Mouse (Mus musculus) limb, embryonic 11.5 days (tissue): ENCODE measurements at regions not wholly inside any gene's neighbourhood (a gene's known extent, or its start where the extent isn't known, plus 50 kb on each side); places are given as distances from the start of the nearest gene placed in this dataset.
"Not testable (repeated sequence)": the region's sequence is repeated elsewhere in the genome, so short reads cannot be mapped to it uniquely, and the experiment has no call there.

Source experiments
- ATAC-seq: fragments of 200-750 bp; cut with Nextera tagmentation; 2 replicates; pipeline ENCODE4 v1.8.0; 2017; ENCODE audit warnings: low read depth; ENCODE audit not compliant: insufficient number of reproducible peaks, low FRiP score, low TSS enrichment
- DNase-seq: peaks from one replicate; pipeline ENCODE4 v3.0.0-alpha.2; 2015; ENCODE audit warnings: low spot score
- H3K27ac ChIP-seq: fragments of 300-500 bp; sonication (generic); replicated peaks from 2 replicates; pipeline ENCODE4 v1.5.1; 2014; ENCODE audit warnings: low read depth, mild to moderate bottlenecking, low read length
- H3K27me3 ChIP-seq: fragments of 300-500 bp; sonication (generic); 2 replicates; pipeline ENCODE4 v1.6.1; 2014; ENCODE audit warnings: mild to moderate bottlenecking, low read length, mixed read lengths; ENCODE audit not compliant: control insufficient read depth, insufficient read depth
- H3K36me3 ChIP-seq: fragments of 300-500 bp; sonication (generic); 2 replicates; pipeline ENCODE4 v1.6.1; 2014; ENCODE audit warnings: mild to moderate bottlenecking, low read length, moderate library complexity, mixed read lengths; ENCODE audit not compliant: control insufficient read depth, insufficient read depth
- H3K4me1 ChIP-seq: fragments of 300-500 bp; sonication (generic); 2 replicates; pipeline ENCODE4 v1.6.1; 2014; ENCODE audit warnings: low read length, mixed read lengths; ENCODE audit not compliant: control insufficient read depth, insufficient read depth
- H3K4me2 ChIP-seq: fragments of 300-500 bp; sonication (generic); 2 replicates; pipeline ENCODE4 v1.6.1; 2014; ENCODE audit warnings: low read depth, mild to moderate bottlenecking, moderate library complexity; ENCODE audit not compliant: severe bottlenecking
- H3K4me3 ChIP-seq: fragments of 300-500 bp; sonication (generic); 2 replicates; pipeline ENCODE4 v1.5.1; 2014; ENCODE audit warnings: low read depth, low read length
- H3K9ac ChIP-seq: fragments of 300-500 bp; sonication (generic); 2 replicates; pipeline ENCODE4 v1.6.1; 2014; ENCODE audit warnings: mild to moderate bottlenecking, low read length
- H3K9me3 ChIP-seq: fragments of 300-500 bp; sonication (generic); 2 replicates; pipeline ENCODE4 v1.6.1; 2016; ENCODE audit warnings: low read length; ENCODE audit not compliant: control insufficient read depth
- WGBS: fragments of 180-500 bp; shearing (Covaris S2); extraction: QIAGEN DNeasy Blood & Tissue Kit; methylation state at CpG from one replicate; pipeline ENCODE4 v1.1.7; 2014; 5-methylcytosine and 5-hydroxymethylcytosine counted together

GRCm38 (mm10) chr12:93754505-93754904 is 1905.5 kb upstream of the Sel1l start:
- not testable (repeated sequence) for H3K9ac ChIP-seq, H3K36me3 ChIP-seq, H3K4me3 ChIP-seq, H3K27ac ChIP-seq, ATAC-seq, DNase-seq, H3K27me3 ChIP-seq, H3K4me2 ChIP-seq, H3K9me3 ChIP-seq, H3K4me1 ChIP-seq
- 85% methylated on average over 4 of the region's 4 CpGs for WGBS

GRCm38 (mm10) chr12:93748300-93748847 is 1899.4 kb upstream of the Sel1l start:
- Histone ChIP-seq H3K27ac (no peak overlapping the region), H3K9me3 (no peaks in the 10 kb centered on the region), H3K4me3 (no peak overlapping the region), H3K4me1 (no peaks in the 10 kb centered on the region), H3K4me2 (no peak overlapping the region), H3K36me3 (no peaks in the 10 kb centered on the region), H3K9ac (no peak overlapping the region), H3K27me3 (no peaks in the 10 kb centered on the region)
- DNase-seq (no peak), ATAC-seq (no peak)
- 82% methylated on average over 4 of the region's 4 CpGs for WGBS

GRCm38 (mm10) chr12:93718704-93719497 is 1869.9 kb upstream of the Sel1l start:
- Histone ChIP-seq H3K4me2 (no peak overlapping the region), H3K36me3 (no peaks in the 10 kb centered on the region), H3K27ac (no peak overlapping the region; the same call in 1 of the 2 replicates), H3K9me3 (no peaks in the 10 kb centered on the region), H3K4me3 (no peak overlapping the region), H3K9ac (no peak overlapping the region), H3K4me1 (no peaks in the 10 kb centered on the region), H3K27me3 (no peaks in the 10 kb centered on the region)
- WGBS, result 76% methylated on average over 2 of the region's 2 CpGs
- ATAC-seq, result no peak
- no peak for DNase-seq

- Histone ChIP-seq H3K4me3 (no peak overlapping the region), H3K27ac (no peak overlapping the region), H3K4me2 (no peak overlapping the region), H3K27me3 (no peaks in the 10 kb centered on the region), H3K9ac (no peak overlapping the region), H3K9me3 (no peaks in the 10 kb centered on the region), H3K4me1 (no peaks in the 10 kb centered on the region), H3K36me3 (no peaks in the 10 kb centered on the region)
- ATAC-seq, result no peak
- DNase-seq, result no peak
- WGBS, result 86% methylated on average over 1 of the region's 1 CpGs
These were observed 1857.0 kb upstream of the Sel1l start for GRCm38 (mm10) chr12:93705956-93706355.

DNA sequence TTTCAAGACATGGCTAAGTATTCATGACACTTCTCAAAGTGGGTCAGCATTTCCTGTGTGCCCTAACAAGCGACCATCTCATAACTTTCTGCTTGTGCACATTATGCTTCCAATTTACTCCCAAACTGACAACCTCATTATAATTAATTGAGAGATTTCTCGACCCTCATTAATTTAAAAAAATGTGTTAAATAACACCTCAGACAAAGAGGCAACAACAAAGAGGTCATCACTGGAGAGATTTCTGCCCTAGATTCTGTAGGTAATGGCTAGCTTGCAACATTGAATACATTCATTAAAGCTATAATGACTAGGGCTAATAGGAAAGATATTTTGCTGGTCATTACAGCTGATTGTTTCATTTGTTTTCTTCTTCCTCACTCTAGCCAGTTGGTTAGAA is 1838.2 kb upstream of the Sel1l start:
- Histone ChIP-seq H3K4me2 (no peak overlapping the region), H3K36me3 (no peaks in the 10 kb centered on the region), H3K4me1 (no peaks in the 10 kb centered on the region), H3K27ac (no peak overlapping the region), H3K9ac (no peak overlapping the region), H3K4me3 (no peak overlapping the region), H3K27me3 (no peaks in the 10 kb centered on the region), H3K9me3 (no peaks in the 10 kb centered on the region)
- no peak for DNase-seq
- 19% methylated on average over 2 of the region's 2 CpGs for WGBS
- ATAC-seq, result no peak

DNA sequence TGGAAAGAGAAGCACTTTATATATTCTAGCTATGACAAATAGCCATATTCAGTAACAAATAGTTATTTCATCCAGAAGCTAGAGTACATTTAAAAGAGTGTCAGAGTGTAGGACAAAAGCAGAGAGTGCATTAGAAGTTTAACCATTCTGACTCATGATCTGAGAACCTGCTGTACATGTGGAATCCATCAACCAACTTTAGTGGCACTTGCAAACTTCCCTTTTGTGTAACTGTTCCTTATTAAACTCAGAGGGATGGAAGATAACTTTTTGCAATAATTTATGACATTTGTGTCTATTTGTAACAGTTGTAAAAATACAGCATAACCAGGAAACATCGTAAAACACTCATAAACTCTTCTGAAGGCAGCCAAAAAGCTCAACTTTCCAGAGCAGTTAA is 1835.4 kb upstream of the Sel1l start:
- H3K4me2 ChIP-seq, result no peak overlapping the region
- H3K9me3 ChIP-seq, result no peaks in the 10 kb centered on the region
- ATAC-seq (peak; percentile 52; the same call in 1 of the 2 replicates), DNase-seq (no peak)
- 12% methylated on average over 1 of the region's 1 CpGs for WGBS
- no peak overlapping the region for H3K27ac ChIP-seq
- H3K36me3 ChIP-seq, result no peaks in the 10 kb centered on the region
- peaks cover 2% of the 10 kb centered on the region; the same call in 1 of the 2 replicates for H3K4me1 ChIP-seq
- no peaks in the 10 kb centered on the region for H3K27me3 ChIP-seq
- no peak overlapping the region for H3K4me3 ChIP-seq
- no peak overlapping the region for H3K9ac ChIP-seq

- Histone ChIP-seq H3K4me3 (no peak overlapping the region), H3K27ac (no peak overlapping the region), H3K36me3 (no peaks in the 10 kb centered on the region), H3K9me3 (no peaks in the 10 kb centered on the region), H3K4me1 (peaks cover 2% of the 10 kb centered on the region; the same call in 1 of the 2 replicates), H3K9ac (no peak overlapping the region), H3K4me2 (no peak overlapping the region), H3K27me3 (no peaks in the 10 kb centered on the region)
- 62% methylated on average over 1 of the region's 1 CpGs for WGBS
- ATAC-seq, result no peak
- DNase-seq, result no peak
These were observed 1828.5 kb upstream of the Sel1l start for GRCm38 (mm10) chr12:93677478-93677877.

- no peaks in the 10 kb centered on the region for H3K36me3 ChIP-seq
- ATAC-seq (no peak), DNase-seq (no peak)
- no peak overlapping the region for H3K4me2 ChIP-seq
- no peaks in the 10 kb centered on the region for H3K4me1 ChIP-seq
- no peak overlapping the region for H3K4me3 ChIP-seq
- H3K9ac ChIP-seq, result no peak overlapping the region
- no peaks in the 10 kb centered on the region for H3K27me3 ChIP-seq
- no peak overlapping the region for H3K27ac ChIP-seq
- H3K9me3 ChIP-seq, result no peaks in the 10 kb centered on the region
These were observed 1826.1 kb upstream of the Sel1l start for GRCm38 (mm10) chr12:93675032-93675431.
